In the genomic region with DNA sequence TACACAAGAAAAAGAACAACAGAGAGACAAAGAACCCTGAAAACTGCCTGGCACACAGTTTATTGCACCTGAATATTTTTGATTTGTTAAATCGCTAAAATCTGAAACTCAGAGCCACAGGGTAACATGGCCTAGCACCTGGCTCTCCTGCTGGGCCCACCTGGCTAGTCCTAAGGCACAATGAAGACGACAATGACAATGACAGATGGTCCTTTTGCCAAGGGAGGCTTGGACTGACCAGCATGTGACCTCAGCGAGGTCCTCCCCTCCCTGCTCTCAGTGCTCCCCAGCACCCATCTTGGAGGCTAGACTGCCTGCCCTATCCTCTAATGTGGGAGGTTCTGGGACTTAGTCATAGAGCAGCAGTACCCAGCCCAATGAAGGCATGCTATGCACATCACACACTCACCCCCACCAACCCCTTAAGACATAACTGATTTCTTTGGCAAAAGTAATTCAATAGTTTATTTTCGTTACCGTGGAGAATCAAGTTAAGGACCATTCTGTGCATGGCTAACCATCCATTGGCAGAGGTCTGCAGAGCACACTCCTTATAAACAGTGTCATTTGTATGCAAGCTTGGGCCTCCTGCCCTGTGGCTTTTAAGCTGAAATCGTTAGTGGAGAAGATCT, we compare ENCODE assay signal across 16 mouse cellular contexts. TPM values are rescaled to one million over a fixed set of nuclear protein-coding genes. Genes with fewer than 3 reads are reported as not detected.
DNase-seq lines count a peak whose midpoint lies in the region; ATAC-seq lines count a peak whose summit lies in the region.
"Had no signal": no experiment of that assay in that cellular context is flagged by ENCODE, and none has a peak within 500 bp of the region (broad histone marks: within the 10 kb centered on the region; RNA-seq: fewer than 3 reads in every experiment).

No protein-coding gene starts in this region.

- no peaks in the 10 kb centered on the region for H3K27me3 ChIP-seq in hindbrain, embryonic 12.5 days
- H3K27me3 ChIP-seq in hindbrain, embryonic 11.5 days (ENCODE audit: control insufficient read depth, insufficient read depth, low read length), result no peaks in the 10 kb centered on the region
- no peaks in the 10 kb centered on the region for H3K27me3 ChIP-seq in neural tube, embryonic 12.5 days (replicated peaks)
- H3K27me3 ChIP-seq: heart, embryonic 12.5 days; intestine, embryonic 15.5 days; liver, embryonic 13.5 days; stomach, embryonic 15.5 days had no signal

- no peak for DNase-seq in hindbrain, embryonic 11.5 days (ENCODE audit: low spot score)
- no peak for DNase-seq in neural tube, embryonic 10.5 days (ENCODE audit: extremely low spot score, low spot score)
- peak; percentile 91 for DNase-seq in cerebellum, adult 9-10 months
- no peak for DNase-seq in thymus, postnatal 0 days (ENCODE audit: low spot score)
- DNase-seq: adrenal gland, postnatal 36 days; kidney, postnatal 4 days; liver, embryonic 13.5 days had no signal

- H3K9ac ChIP-seq in hindbrain, embryonic 12.5 days, result no peak overlapping the region
- no peak overlapping the region for H3K9ac ChIP-seq in hindbrain, embryonic 11.5 days (ENCODE audit: low read depth, low read length)
- no peak overlapping the region for H3K9ac ChIP-seq in neural tube, embryonic 12.5 days
- H3K9ac ChIP-seq: heart, embryonic 12.5 days; intestine, embryonic 15.5 days; limb, embryonic 12.5 days; liver, embryonic 13.5 days; midbrain, embryonic 12.5 days; stomach, embryonic 15.5 days had no signal

- 0 out of 2 replicates have a peak, but pooled peaks have one; percentile 48 for ATAC-seq in hindbrain, embryonic 12.5 days (ENCODE audit: low FRiP score)
- no peak for ATAC-seq in hindbrain, embryonic 11.5 days (ENCODE audit: low FRiP score)
- ATAC-seq in neural tube, embryonic 12.5 days (ENCODE audit: low FRiP score, low read depth), result peak; percentile 50; the same call in 1 of the 2 replicates
- no peak for ATAC-seq in CD4-positive, CD25-positive, alpha-beta regulatory T cell, adult 4 months
- ATAC-seq: forebrain, embryonic 16.5 days; intestine, embryonic 15.5 days had no signal

- no peak overlapping the region for H3K4me2 ChIP-seq in hindbrain, embryonic 12.5 days (replicated peaks)
- H3K4me2 ChIP-seq in hindbrain, embryonic 11.5 days (replicated peaks; ENCODE audit: low read depth, low read length), result no peak overlapping the region
- H3K4me2 ChIP-seq in neural tube, embryonic 12.5 days (replicated peaks), result no peak overlapping the region
- H3K4me2 ChIP-seq: heart, embryonic 12.5 days; intestine, embryonic 15.5 days; limb, embryonic 12.5 days; liver, embryonic 13.5 days; midbrain, embryonic 12.5 days; stomach, embryonic 15.5 days had no signal

- no peak overlapping the region for H3K4me3 ChIP-seq in hindbrain, embryonic 12.5 days
- no peak overlapping the region for H3K4me3 ChIP-seq in hindbrain, embryonic 11.5 days (ENCODE audit: low read depth, low read length)
- H3K4me3 ChIP-seq in neural tube, embryonic 12.5 days, result no peak overlapping the region
- H3K4me3 ChIP-seq: heart, embryonic 12.5 days; intestine, embryonic 15.5 days; limb, embryonic 12.5 days; liver, embryonic 13.5 days; midbrain, embryonic 12.5 days; stomach, embryonic 15.5 days had no signal

- H3K4me1 ChIP-seq in hindbrain, embryonic 12.5 days, result 0 out of 2 replicates have a peak, but pooled peaks cover 5% of the 10 kb centered on the region
- no peaks in the 10 kb centered on the region for H3K4me1 ChIP-seq in hindbrain, embryonic 11.5 days (replicated peaks; ENCODE audit: control insufficient read depth, insufficient read depth, low read length)
- peaks cover 6% of the 10 kb centered on the region for H3K4me1 ChIP-seq in neural tube, embryonic 12.5 days
- H3K4me1 ChIP-seq: intestine, embryonic 15.5 days; stomach, embryonic 15.5 days had no signal

- no peaks in the 10 kb centered on the region for H3K36me3 ChIP-seq in hindbrain, embryonic 12.5 days
- no peaks in the 10 kb centered on the region for H3K36me3 ChIP-seq in hindbrain, embryonic 11.5 days (ENCODE audit: control insufficient read depth, insufficient read depth, low read length)
- no peaks in the 10 kb centered on the region for H3K36me3 ChIP-seq in neural tube, embryonic 12.5 days
- H3K36me3 ChIP-seq: intestine, embryonic 15.5 days; limb, embryonic 12.5 days; midbrain, embryonic 12.5 days; stomach, embryonic 15.5 days had no signal

- WGBS in hindbrain, embryonic 12.5 days, result 63% methylated on average over 6 of the region's 6 CpGs
- WGBS in hindbrain, embryonic 11.5 days, result 71% methylated on average over 6 of the region's 6 CpGs
- 58% methylated on average over 6 of the region's 6 CpGs for WGBS in neural tube, embryonic 12.5 days

- no peaks in the 10 kb centered on the region for H3K9me3 ChIP-seq in hindbrain, embryonic 12.5 days (replicated peaks)
- H3K9me3 ChIP-seq in hindbrain, embryonic 11.5 days (ENCODE audit: control insufficient read depth, low read length), result no peaks in the 10 kb centered on the region
- H3K9me3 ChIP-seq in neural tube, embryonic 12.5 days, result no peaks in the 10 kb centered on the region
- H3K9me3 ChIP-seq: heart, embryonic 12.5 days; intestine, embryonic 15.5 days; limb, embryonic 12.5 days; liver, embryonic 13.5 days; midbrain, embryonic 12.5 days; stomach, embryonic 15.5 days had no signal

- H3K27ac ChIP-seq in hindbrain, embryonic 12.5 days, result no peak overlapping the region
- H3K27ac ChIP-seq in hindbrain, embryonic 11.5 days (ENCODE audit: low read depth, low read length), result no peak overlapping the region
- no peak overlapping the region for H3K27ac ChIP-seq in neural tube, embryonic 12.5 days
- H3K27ac ChIP-seq: intestine, embryonic 15.5 days; limb, embryonic 12.5 days; liver, embryonic 13.5 days; midbrain, embryonic 12.5 days; stomach, embryonic 15.5 days had no signal

RNA-seq across cellular contexts. Expression of gene Tmod1, which starts 31.2 kb away (rescaled TPM):
- 4.8 and 5.1 TPM in 2 replicates for polyA plus RNA-seq in hindbrain, embryonic 12.5 days (2016; fragmentation: Nextera tagmentation; extraction: Ambion mirVana)
- polyA plus RNA-seq in hindbrain, embryonic 11.5 days (2014; fragmentation: Nextera tagmentation; extraction: Ambion mirVana), result 3.6 and 4.9 TPM in 2 replicates
- 4.5 and 5.3 TPM in 2 replicates for polyA plus RNA-seq in neural tube, embryonic 12.5 days (2016; fragmentation: Nextera tagmentation; extraction: Ambion mirVana)
- polyA plus RNA-seq in CD4-positive, CD25-positive, alpha-beta regulatory T cell, adult 4 months (2017; shearing (Covaris generic)), result 1 to 10 TPM; 2.0 to 4.2 TPM
- 0.98 and 1.8 TPM in 2 replicates for polyA plus RNA-seq in thymus, postnatal 0 days (2015; fragmentation: Nextera tagmentation; extraction: Ambion mirVana)

Comparison
In these comparisons a context has a peak if more than half of its experiments do, and no peak if none do; other contexts are left out.
1. ATAC-seq: peak in hindbrain, embryonic 12.5 days (single experiment) and neural tube, embryonic 12.5 days (single experiment); none in hindbrain, embryonic 11.5 days (single experiment) and CD4-positive, CD25-positive, alpha-beta regulatory T cell, adult 4 months (single experiment).